Mouse (Mus musculus) liver, adult (tissue): Measurements from ENCODE around the gene Atrn.

Source experiments
- GATA4 ChIP-seq: IDR thresholded peaks from 2 replicates; pipeline ENCODE4 v1.6.1; 2014; ENCODE audit warnings: mild to moderate bottlenecking, low read length; ENCODE audit not compliant: insufficient replicate concordance

The Atrn gene

DNA sequence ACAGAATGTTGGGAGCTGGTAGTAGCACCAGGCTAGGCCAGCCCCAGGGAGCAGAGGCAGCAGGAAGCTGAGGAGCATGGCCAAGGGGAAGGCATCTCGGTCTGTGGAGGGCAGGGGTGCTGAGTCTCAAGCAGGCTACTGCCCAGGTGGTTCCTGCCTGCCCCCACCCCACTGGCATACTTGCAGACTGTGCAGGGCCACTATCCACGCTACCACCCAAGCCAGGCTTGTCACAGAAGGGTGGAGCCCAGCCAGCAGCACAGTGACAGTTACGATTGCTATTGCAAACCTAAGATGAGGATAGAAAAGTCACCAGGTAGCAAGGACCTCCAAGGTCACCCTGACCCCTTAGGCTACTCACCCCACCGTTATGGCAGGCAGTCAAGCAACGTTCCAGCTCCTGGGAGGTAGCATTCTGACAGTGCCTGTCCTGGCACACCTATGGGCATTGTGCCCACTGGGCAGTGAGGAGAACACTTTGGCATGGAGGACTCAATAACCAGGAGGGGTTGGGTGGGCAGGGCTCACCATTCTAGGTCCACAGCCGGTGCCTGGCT is 146.6 kb downstream of the Atrn start:
- no peak for TF ChIP-seq GATA4

DNA sequence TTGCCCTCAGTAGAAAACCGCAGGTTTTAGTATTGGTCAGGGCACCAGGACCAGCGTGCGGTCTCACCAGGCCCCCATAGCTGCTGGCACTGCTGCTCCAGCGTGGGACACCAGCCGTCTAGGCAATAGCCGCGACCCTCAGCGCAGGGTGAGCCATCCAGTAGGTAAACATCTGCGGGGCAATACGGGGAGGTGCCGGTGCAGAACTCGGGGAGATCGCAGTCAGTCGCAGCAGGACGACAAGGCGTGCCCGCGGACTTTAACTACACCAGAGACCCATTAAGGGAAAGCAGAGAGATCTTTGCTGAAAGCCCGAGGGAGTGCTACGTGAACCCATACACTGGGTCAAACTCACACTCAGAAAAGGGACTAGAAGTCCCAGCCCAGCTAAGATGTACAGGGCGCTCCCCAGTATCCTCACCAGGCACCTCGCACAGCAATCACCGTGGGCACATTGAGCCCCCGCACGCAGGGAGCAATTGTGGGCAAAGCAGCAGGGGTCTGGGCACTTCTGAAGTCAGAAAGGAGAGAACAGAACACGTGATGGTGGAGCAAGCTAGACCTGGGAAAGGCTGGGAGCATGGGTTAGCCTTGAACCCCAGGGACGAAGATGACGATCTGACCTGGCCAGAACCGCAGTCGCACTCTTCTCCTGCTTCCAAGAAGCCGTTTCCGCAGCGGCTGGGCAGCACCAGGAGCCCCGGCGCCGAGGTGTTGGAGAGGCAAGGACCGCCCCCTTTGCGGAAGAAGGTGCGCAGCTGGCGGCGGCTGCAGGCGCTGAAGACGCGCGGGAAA is 147.8 kb downstream of the Atrn start:
- TF ChIP-seq GATA4, result no peak

DNA sequence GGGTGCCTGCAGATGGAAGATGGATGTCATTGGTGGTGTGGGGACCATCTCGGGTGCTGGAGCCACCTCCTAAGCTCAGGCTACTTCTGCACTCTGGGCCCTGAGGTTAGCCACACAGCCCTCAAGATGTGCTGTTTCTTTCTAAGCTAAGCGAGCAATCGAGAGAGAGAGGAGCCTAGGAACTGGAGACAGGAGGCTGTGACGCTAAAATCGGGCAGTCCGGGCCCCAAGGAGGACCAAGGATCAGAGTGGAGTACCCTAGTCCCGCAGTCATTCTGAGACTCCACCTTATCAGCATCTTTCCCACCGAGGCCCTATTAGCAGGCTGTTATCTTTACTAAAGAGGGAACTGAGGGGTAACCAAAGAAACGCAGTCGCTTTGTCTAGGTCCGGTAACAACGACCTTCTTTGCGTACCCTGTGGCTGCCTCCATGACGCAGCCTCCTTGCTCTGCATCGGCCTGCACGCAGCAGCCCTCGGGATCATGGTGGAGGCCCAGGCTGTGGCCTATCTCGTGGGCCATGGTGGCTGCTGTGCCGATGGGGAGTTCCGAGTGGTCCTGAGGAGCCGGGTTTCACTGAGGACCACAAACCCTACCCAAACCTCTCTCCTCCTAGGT is 148.5 kb downstream of the Atrn start:
- no peak for TF ChIP-seq GATA4

DNA sequence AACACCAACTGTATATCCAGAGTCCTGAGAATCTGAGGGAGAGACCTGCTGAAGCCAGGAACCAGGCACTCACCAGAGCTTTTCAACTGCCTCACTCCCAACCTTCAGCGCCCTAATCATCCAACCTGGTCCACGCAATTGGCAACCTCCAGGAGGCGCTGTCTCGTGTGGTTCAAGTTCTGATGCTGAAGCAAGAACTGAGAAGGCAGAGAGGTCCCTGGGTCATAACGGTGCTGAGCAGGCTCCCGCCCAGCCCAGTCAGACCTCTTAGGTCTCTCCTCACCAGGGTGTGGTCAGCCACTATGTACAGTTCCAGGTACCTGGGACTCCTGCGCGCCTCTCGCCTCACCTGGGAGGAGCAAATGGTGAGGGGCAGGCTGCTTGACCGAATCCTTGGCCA is 149.3 kb downstream of the Atrn start:
- no peak for TF ChIP-seq GATA4

DNA sequence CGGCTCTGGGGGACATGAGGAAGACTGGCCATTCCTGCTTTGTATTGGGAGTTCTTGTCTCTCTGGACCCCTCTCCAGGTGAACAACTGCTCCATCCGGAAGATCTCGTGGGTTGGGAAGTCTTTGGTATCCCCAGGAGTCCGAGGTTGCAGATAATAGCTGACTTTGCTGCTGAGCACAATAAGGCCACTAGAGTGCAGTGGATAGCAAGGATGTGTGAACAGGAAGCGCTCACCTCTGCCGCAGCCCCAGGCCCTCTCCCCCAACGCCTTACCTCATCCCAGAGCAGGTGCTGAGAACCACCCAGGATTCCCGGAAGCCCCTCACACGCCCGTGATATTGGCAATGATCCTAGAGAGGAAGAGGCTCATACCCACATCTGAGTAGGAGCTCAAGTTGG is 149.9 kb downstream of the Atrn start:
- TF ChIP-seq GATA4, result no peak

DNA sequence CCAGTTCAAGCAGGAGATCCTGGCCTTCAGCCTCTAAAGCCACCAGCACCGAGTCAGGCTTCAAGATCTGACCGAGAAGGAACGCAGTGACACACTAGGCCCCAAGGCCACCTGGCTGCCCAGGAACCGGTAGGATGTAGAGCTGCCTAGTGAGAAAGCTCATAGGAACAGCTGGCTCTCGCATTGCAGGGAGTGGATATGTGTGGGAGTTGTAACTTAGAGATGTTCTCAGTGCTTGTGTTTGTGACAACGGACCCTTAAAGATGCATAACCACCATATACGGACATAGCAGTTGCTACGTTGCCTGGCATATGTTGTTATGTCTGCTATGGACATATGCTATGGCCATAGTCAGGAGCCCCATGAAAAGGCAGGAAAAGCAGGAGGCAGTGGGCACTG is 152.4 kb downstream of the Atrn start:
- TF ChIP-seq GATA4, result no peak

DNA sequence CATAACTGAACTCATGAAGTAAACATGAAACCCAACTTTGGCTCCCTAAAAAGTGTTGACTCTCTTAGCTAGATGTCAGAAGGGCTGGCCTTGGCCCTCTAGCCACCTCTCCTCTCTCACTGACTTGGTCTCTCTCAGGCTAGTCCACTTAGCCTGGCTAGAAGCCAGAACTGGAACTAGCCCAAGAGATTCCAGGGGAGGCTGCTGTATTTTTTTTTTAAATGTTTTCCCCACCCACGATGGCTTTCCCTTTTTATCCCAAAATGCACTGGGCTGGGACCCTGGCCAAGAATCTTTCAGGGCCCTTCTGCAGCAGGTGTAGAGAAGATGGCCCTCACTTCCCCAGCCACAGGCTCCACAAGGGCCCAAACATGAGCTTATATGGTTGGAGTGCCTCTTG is 153.1 kb downstream of the Atrn start:
- TF ChIP-seq GATA4, result no peak

DNA sequence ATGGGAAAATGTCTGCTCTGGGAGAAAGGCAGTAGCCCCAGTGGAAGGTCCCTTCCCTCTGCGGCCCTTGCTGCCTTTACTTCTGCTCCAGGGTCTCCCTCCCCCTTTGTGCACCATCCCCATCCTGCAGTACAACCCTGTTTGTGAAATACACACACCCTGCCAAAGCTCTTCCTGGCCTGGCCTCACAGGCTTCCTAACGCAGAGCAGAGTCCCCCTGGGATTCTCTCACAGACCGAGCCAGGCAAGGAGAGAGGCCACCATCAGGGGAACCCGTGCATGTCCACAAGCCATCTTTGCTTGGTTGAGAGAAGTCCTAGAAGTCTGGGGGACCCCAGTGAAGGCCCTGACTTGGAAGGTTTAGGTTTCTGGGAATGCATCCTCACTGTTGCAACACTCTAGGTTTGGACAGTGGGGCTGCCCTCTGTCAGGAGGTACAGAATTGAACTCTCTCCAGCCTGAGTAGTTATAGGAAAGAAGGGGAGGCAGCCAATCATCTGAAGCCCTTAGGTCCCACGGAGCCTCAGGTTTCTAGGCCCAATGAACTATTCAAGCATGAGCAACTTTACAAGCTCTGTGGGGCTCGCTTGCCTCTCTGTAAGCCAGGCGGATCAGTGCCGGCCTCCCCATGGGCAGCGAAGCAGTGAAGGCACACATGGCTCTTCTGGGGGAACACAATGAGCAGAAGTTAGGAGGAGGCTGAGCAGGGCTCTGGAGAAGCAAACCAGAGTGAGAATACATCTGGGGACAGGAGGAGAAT is 153.7 kb downstream of the Atrn start:
- TF ChIP-seq GATA4, result no peak

DNA sequence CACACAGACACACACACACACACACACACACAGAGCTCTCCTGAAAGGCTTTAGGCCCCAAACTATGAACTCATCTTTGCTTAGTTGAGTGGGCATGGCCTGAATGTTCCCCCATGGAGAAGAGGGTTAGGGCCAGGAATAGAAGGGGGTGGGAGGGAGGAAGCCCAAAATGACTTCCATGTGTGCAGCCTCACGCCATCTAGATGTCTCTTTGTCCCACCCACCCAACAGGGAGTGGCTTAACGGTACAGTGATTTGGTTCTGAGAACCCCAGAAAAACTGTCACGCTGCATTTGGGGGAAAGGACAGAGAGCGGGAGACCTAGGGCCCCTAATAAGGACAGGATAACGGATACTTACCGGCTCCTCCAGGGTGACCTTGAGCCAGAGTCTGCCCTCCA is 154.5 kb downstream of the Atrn start:
- TF ChIP-seq GATA4, result no peak

DNA sequence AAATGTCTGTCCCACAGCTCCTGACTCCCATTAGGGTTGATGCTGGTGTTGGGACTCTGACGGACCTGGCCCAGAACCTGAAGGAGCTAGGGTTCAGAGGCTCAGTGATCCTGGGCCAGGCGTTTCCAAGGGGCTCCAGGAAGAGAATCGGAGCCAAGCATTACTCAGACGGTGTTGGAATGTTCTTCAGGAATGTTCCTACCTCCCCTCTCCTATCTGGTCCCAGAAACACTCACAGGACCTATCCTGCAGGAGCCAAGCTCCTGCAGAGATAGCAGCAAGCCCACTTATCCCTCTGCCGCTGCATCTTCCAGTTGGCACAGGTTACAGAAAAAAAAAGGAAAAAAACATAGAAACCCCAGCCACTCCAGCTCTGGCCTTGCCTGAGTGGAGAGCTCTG is 155.3 kb downstream of the Atrn start:
- TF ChIP-seq GATA4, result no peak

DNA sequence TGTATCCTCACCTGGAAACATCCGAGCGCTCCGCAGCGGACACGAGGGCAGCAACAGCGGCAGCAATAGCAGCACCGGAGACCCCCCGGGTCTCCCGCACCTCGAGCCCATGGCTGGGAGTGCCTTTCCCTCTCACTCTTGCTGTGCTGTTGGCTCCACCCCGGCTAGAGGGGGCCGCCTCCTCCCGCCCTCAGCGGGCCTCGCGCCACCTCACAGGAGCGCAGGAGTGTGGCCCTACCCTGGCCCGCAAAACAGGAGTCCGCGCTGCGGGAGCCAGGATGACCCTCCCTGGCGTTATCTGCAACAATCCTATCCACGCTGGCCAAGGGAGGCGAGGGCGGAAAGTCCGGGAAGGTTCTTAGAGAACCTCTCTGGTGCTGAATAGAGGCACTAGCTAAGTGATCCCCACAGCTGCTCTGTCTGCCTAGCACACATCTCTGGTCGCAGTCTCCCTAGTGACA is 157.1 kb downstream of the Atrn start, which contains the start of gene Adam33:
Gene Adam33, minus strand, starts transcription at position 411 of the 461 bp plus-strand sequence.
- TF ChIP-seq GATA4, result no peak

DNA sequence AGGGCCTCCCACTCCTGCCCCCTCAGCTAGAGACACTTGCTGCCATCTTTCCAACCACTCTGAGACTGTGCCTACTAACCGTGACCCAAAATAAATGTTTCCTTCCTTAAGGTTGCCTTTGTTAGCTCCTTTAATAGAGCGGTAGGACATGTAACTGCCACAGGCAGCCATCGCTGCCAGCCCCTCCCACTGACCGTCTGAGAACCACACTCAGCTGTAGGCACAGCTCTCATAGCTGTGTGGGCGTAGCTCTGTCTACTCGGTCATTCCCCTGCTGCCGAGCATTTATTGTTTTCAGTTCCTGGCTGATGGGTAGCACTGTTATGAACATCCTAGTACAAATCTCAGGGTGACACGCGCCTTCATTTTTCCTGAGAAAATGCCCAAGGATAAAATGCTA is 160.0 kb downstream of the Atrn start:
- no peak for TF ChIP-seq GATA4

DNA sequence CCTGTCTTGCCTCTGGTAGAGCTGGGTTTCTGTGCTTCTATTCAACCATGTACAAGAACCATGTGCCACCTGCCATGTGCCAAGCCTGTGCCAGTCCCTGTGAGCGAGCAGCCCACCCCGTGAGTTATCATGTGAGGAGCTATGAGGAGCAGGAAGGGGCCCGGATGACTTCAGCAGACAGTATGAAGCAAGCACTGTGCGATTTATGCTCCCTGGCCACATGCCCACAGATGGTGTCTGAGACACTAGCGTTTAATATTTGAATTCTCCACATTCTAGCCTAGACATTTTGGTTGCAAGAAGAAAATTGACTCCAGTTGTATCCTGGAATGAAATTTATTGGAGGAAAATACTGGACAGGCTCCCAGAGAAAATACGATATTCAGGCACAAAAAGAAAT is 161.2 kb downstream of the Atrn start:
- TF ChIP-seq GATA4, result no peak

DNA sequence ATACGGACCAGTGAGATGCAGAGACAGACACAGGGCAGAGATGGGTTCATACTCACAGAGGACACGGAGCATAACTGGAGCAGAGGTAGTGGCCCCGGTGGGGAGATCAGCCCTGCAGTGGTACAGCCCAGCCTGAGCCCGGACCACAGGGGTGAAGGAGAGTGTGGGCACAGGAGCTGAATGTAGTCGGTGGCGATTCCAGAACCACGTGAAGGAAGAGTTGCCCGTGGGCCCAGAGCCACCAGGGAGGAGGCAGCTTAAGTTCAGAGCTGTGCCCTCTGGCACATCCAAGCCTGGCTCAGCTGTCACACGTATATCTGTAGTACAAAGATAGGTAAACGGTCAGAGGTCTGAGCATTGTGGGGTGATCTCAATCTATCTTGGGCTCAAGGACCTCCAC is 166.2 kb downstream of the Atrn start:
- no peak for TF ChIP-seq GATA4
